Mouse (Mus musculus): ENCODE data around the gene Btk. TPM values are rescaled to one million over a fixed set of nuclear protein-coding genes. Genes with fewer than 3 reads are reported as not detected.

The Btk gene
- polyA plus RNA-seq (2012; ENCODE audit: insufficient read depth, insufficient read length, missing spikeins) = 73.8 and 74.3 TPM in 2 replicates

DNA sequence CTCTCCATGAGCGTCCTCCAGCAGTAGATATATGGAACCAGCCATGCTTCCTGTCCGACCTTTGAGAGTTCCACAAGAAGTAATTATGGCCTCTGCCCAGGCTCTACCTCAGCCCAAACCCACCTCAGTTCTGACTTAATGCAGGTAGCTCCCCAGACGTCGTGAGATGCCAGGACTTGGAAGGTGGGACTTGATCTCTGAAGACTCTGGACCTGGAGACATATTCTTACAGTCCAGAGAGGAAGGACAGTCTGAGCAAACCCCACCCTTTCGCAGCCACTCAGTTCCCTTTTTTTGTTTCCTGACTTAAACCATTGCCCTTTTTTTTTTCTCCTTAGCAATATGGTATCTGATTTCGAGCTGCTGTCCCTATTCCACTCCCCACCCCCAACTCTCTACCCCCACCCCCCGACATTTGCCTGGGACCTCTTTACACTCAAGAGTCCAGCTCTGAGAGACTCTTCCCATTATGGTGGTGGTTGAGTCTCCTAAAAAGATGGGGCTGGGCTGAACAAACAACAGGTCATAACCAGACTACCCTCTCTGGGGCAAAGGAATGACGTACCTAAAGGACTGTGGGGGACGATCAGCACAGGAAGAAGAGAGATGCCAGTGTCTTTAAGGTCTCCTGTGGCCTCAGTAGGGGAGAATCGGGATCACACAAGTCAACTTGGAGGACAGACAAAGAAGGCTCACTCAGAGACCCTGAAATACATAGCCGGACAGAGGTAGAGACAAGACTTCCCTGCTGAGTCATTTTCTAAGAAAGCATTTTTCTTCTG lies at the start of gene Btk:
TSS of gene Btk (minus strand) at position 683 of the 782 bp plus-strand sequence.
- TF ChIP-seq CTCF (IDR thresholded peaks at IDR 0.05; ENCODE audit: low read depth, low read length) = no peak
- TF ChIP-seq POLR2A (IDR thresholded peaks at IDR 0.05; ENCODE audit: borderline replicate concordance, low read depth, low read length) = no peak
- Histone ChIP-seq H3K4me3 (ENCODE audit: insufficient read depth, low read length) (peak within 1 kb of the TSS; percentile 75), H3K27ac (ENCODE audit: insufficient read depth, low read depth, low read length) (peak within 1 kb of the TSS; percentile 91), H3K4me1 (ENCODE audit: control insufficient read depth, insufficient read depth, low read length) (peaks cover 15% of the 10 kb centered on the region)

DNA sequence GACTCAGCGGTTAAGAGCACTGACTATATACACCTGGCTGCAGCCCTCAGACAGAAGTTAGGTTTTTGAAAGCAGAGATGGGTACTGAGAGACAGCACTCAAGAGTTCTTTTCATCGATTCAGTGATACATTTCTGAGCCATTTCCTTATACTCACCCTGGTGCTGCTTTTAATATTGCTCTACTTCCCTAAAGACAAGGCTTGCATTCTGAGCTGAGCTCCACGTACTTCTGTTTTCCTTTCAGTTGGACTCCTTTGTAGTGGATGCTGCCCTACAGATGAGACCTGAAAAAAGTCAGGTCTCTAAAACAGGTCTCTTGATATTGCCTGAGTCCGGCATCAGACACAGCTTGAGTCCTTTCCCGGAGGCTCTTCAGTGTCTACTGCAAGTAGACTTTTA lies 49.3 kb upstream of the Btk start:
- Histone ChIP-seq H3K4me1 (ENCODE audit: control insufficient read depth, insufficient read depth, low read length) (peaks cover 2% of the 10 kb centered on the region; the same call in 1 of the 2 replicates), H3K27ac (ENCODE audit: insufficient read depth, low read depth, low read length) (no peak overlapping the region), H3K4me3 (ENCODE audit: insufficient read depth, low read length) (no peak overlapping the region)
- TF ChIP-seq CTCF (IDR thresholded peaks at IDR 0.05; ENCODE audit: low read depth, low read length) (no peak), POLR2A (IDR thresholded peaks at IDR 0.05; ENCODE audit: borderline replicate concordance, low read depth, low read length) (no peak)

DNA sequence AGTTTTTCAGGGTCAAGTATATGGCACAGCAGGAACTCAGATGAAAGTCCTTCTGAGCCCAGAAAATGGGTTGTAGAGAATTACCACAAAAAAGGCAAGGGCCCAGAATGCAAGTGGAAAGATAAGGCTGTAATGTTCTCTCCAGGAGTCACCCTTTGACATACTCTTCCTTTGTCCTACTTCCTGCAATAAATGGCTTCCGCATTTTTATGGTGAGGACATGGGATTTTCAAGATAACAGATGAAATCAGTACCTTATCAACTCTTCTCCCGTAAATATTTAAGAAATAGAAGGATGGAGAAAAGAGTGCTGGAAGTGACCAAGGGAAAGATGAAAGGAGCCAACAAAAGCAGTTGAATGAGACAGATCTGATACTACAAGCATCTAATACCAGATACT lies 44.8 kb upstream of the Btk start:
- H3K27ac ChIP-seq (ENCODE audit: insufficient read depth, low read depth, low read length) = no peak overlapping the region
- H3K4me1 ChIP-seq (ENCODE audit: control insufficient read depth, insufficient read depth, low read length) = no peaks in the 10 kb centered on the region; the same call in 1 of the 2 replicates
- no peak overlapping the region for H3K4me3 ChIP-seq (ENCODE audit: insufficient read depth, low read length)
- no peak for TF ChIP-seq POLR2A (IDR thresholded peaks at IDR 0.05; ENCODE audit: borderline replicate concordance, low read depth, low read length)
- TF ChIP-seq CTCF (IDR thresholded peaks at IDR 0.05; ENCODE audit: low read depth, low read length) = no peak

DNA sequence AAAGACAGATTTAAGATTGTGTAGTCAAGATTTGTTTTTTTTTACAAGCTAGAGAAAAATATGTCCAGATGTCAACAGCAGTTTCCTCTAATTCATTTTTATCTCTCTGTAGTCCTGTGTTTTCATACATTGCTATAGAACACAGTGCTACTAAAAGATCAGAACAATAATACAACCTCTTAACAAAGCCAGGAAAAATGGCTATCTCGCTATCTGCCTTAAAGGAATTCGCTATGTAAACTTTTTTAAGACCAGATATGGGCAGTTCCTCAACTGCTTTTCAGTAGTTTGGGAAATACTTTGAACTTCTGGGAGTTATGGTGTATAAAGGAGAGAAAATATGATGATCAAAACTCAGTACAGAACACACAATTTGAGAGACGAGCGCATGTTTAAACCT lies 40.0 kb upstream of the Btk start:
- no peak overlapping the region for H3K4me3 ChIP-seq (ENCODE audit: insufficient read depth, low read length)
- no peak overlapping the region for H3K27ac ChIP-seq (ENCODE audit: insufficient read depth, low read depth, low read length)
- no peaks in the 10 kb centered on the region for H3K4me1 ChIP-seq (ENCODE audit: control insufficient read depth, insufficient read depth, low read length)
- no peak for TF ChIP-seq CTCF (IDR thresholded peaks at IDR 0.05; ENCODE audit: low read depth, low read length)
- no peak for TF ChIP-seq POLR2A (IDR thresholded peaks at IDR 0.05; ENCODE audit: borderline replicate concordance, low read depth, low read length)

DNA sequence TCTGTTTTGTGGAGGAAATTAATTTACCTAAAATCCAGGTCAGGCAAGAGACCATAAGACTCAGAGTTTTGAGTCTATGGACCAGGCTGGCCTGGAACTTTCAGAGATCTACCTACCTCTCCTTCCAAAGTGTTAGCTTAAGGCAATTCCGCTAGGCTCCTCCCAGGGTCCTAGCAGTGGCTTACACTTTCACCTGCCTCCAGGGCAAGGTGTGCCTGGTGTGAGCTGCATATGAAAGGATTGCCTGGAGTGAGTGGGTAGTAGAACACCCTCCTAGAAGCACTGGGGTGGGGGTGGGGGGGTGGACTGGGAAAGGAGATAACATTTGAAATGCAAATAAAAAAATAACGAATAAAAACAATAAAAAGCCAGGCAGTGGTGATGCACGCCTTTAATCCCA lies 38.3 kb upstream of the Btk start:
- H3K4me1 ChIP-seq (ENCODE audit: control insufficient read depth, insufficient read depth, low read length) = no peaks in the 10 kb centered on the region
- no peak for TF ChIP-seq CTCF (IDR thresholded peaks at IDR 0.05; ENCODE audit: low read depth, low read length)
- TF ChIP-seq POLR2A (IDR thresholded peaks at IDR 0.05; ENCODE audit: borderline replicate concordance, low read depth, low read length) = no peak

DNA sequence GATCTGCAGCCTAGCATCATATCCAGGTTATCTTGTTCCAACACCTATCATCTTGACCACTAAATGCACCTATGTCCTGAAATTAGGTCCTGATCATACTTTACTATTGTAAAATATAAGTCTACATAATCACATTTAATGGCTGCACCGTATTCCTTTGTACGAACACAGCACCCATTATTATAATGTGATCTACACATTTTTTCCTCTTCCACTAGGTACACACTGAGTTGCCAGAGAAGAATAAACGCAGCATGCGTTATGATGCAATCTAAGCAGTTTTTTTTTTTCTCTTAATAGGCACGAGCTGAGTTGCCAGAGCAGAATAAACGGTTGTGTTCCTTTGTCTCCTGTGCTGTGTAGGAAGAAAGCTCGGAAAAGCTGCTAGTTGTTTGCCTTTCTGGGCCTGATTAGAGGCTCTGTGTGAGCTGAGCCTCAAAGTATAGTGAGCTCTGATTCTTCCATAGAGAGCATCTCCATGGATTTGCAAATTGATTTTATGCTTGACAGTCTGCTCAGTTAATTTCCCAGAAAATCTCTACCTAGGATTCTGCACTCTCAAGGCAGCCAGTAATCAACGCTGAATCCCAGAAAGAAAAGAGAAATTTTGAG lies 37.0 kb upstream of the Btk start:
- H3K4me1 ChIP-seq (ENCODE audit: control insufficient read depth, insufficient read depth, low read length) = no peaks in the 10 kb centered on the region
- no peak overlapping the region for H3K27ac ChIP-seq (ENCODE audit: insufficient read depth, low read depth, low read length)
- no peak overlapping the region for H3K4me3 ChIP-seq (ENCODE audit: insufficient read depth, low read length)
- no peak for TF ChIP-seq CTCF (IDR thresholded peaks at IDR 0.05; ENCODE audit: low read depth, low read length)
- TF ChIP-seq POLR2A (IDR thresholded peaks at IDR 0.05; ENCODE audit: borderline replicate concordance, low read depth, low read length) = no peak

More for the DNA sequence above, 38.3 kb upstream of the Btk start:
- Histone ChIP-seq H3K27ac (ENCODE audit: insufficient read depth, low read depth, low read length) (no peak overlapping the region), H3K4me3 (ENCODE audit: insufficient read depth, low read length) (no peak overlapping the region)

DNA sequence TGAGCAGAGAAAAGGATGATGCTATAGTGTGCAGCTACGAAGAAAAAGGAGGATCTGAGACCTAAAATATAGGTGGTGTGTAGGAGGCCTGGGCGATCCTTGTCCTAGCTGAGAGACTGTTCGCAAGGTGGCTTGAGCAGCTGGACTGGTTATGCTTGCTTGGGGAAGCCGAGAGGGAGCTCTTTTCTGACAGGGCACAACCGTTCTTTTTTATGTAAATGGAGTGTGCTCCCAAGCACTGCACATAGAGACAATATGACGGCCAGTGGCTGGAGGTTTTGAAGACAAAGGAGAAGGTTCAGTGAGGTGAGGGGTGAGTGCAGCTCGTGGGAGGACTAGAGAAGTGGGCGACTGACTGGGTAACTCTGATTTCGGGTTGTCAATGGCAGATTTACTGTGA lies 36.3 kb upstream of the Btk start:
- TF ChIP-seq CTCF (IDR thresholded peaks at IDR 0.05; ENCODE audit: low read depth, low read length) = no peak
- TF ChIP-seq POLR2A (IDR thresholded peaks at IDR 0.05; ENCODE audit: borderline replicate concordance, low read depth, low read length) = no peak

DNA sequence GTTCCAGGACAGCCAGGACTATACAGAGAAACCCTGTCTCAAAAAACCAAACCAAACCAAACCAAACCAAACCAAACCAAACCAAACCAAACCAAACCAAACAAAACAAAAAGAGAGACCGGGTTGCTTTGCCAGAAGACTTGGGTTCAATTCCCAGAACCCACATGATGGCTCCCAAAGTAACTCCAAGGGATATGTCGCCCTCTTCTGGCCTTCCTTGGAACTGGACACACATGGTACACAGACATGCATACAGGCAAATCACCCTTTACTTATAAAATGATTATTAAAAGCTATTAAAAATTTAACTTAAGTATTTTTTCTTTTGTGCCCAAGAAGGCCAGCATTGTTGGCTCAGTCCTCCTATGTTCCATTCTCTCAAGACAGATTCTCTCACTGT lies 30.9 kb upstream of the Btk start:
- no peak for TF ChIP-seq POLR2A (IDR thresholded peaks at IDR 0.05; ENCODE audit: borderline replicate concordance, low read depth, low read length)
- no peak for TF ChIP-seq CTCF (IDR thresholded peaks at IDR 0.05; ENCODE audit: low read depth, low read length)
- Histone ChIP-seq H3K4me3 (ENCODE audit: insufficient read depth, low read length) (no peak overlapping the region), H3K27ac (ENCODE audit: insufficient read depth, low read depth, low read length) (no peak overlapping the region), H3K4me1 (ENCODE audit: control insufficient read depth, insufficient read depth, low read length) (no peaks in the 10 kb centered on the region)

More for the DNA sequence above, 36.3 kb upstream of the Btk start:
- H3K4me3 ChIP-seq (ENCODE audit: insufficient read depth, low read length) = no peak overlapping the region
- H3K4me1 ChIP-seq (ENCODE audit: control insufficient read depth, insufficient read depth, low read length) = no peaks in the 10 kb centered on the region
- H3K27ac ChIP-seq (ENCODE audit: insufficient read depth, low read depth, low read length) = no peak overlapping the region

DNA sequence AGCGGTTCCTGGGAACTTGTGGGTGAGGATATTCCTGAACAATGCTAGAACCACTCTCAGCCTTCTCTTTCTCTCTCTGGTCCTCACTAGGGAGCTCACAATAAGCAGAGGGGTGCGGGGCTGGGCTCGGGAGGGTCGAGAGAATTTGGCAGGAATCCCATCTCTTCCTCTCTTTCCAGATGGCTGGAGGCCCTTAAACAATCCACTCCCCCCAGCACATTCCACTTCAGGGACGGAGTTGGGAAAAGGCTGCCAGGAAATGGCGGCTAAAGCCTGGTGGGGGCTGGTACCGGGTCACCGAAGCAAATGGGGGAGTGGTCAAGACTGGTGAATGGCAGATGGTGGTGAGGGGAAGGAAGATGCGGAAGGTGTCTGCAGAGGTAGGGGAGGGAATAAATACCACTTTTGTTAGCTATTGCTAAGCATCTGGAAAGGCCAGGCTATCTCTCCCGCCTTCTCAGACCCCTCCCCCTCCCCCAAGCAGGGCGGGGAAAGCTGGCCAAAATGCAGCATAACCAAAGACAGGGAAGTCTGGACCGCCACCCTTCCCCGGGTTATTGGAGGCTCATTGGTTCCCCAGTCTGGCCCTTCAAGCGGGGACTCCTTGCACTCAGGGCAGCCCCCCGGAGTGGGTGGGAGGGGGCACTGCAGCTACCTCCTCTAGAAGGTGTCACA lies 29.1 kb upstream of the Btk start:
- Histone ChIP-seq H3K4me3 (ENCODE audit: insufficient read depth, low read length) (no peak overlapping the region), H3K27ac (ENCODE audit: insufficient read depth, low read depth, low read length) (no peak overlapping the region), H3K4me1 (ENCODE audit: control insufficient read depth, insufficient read depth, low read length) (no peaks in the 10 kb centered on the region)
- TF ChIP-seq CTCF (IDR thresholded peaks at IDR 0.05; ENCODE audit: low read depth, low read length) = no peak
- TF ChIP-seq POLR2A (IDR thresholded peaks at IDR 0.05; ENCODE audit: borderline replicate concordance, low read depth, low read length) = no peak

DNA sequence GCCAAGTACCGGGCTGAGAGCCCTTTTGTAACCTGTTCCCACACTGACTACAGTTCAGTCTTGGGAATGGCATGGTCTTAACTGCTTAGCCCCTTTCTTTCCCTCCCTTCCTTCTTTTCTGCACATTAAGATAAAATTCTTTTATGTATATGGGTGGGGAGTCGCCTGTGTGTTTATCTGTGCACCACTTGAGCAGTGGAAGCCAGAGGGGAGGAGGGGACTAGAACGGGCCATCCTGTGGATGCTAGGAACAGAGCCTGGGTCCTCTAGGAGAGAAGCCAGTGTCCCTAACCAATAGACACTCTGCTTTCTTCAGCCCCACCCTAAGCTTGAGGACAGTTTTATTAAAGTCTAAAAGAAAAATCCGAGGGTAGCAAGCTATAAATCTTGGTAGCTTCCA lies 27.6 kb upstream of the Btk start:
- no peak for TF ChIP-seq POLR2A (IDR thresholded peaks at IDR 0.05; ENCODE audit: borderline replicate concordance, low read depth, low read length)
- no peak for TF ChIP-seq CTCF (IDR thresholded peaks at IDR 0.05; ENCODE audit: low read depth, low read length)
- no peaks in the 10 kb centered on the region for H3K4me1 ChIP-seq (ENCODE audit: control insufficient read depth, insufficient read depth, low read length)
- no peak overlapping the region for H3K4me3 ChIP-seq (ENCODE audit: insufficient read depth, low read length)
- H3K27ac ChIP-seq (ENCODE audit: insufficient read depth, low read depth, low read length) = no peak overlapping the region
